Mouse (Mus musculus): Measurements from ENCODE around the gene Lonp2. TPM values are rescaled to one million over a fixed set of nuclear protein-coding genes. Genes with fewer than 3 reads are reported as not detected.
A peak's percentile ranks its signal among the peaks of the same experiment; 100 is the strongest.

The Lonp2 gene
- total RNA-seq, 2 experiments from 2014 or later: 73.1 to 78.6 TPM

- DNase-seq: no peak
These were observed 1.1 kb downstream of the Lonp2 start for GRCm38 (mm10) chr8:86624915-86625314.

GRCm38 (mm10) chr8:86630212-86630611 lies 6.4 kb downstream of the Lonp2 start:
- DNase-seq: no peak

GRCm38 (mm10) chr8:86631395-86631794 lies 7.6 kb downstream of the Lonp2 start:
- DNase-seq: no peak

GRCm38 (mm10) chr8:86637826-86638225 lies 14.0 kb downstream of the Lonp2 start:
- DNase-seq: peak; percentile 47 to 57

- no peak for DNase-seq
These were observed 15.1 kb downstream of the Lonp2 start for GRCm38 (mm10) chr8:86638981-86639380.

GRCm38 (mm10) chr8:86642682-86643081 lies 18.8 kb downstream of the Lonp2 start:
- no peak for DNase-seq

- no peak for DNase-seq
These were observed 20.8 kb downstream of the Lonp2 start for GRCm38 (mm10) chr8:86644661-86645060.

- DNase-seq: no peak
These were observed 23.9 kb downstream of the Lonp2 start for GRCm38 (mm10) chr8:86647771-86648170.

GRCm38 (mm10) chr8:86651416-86651815 lies 27.6 kb downstream of the Lonp2 start:
- peak; percentile 50 to 57 for DNase-seq

- no peak for DNase-seq
These were observed 28.7 kb downstream of the Lonp2 start for GRCm38 (mm10) chr8:86652546-86652945.

GRCm38 (mm10) chr8:86654578-86654977 lies 30.7 kb downstream of the Lonp2 start:
- no peak for DNase-seq

- DNase-seq: no peak
These were observed 44.9 kb downstream of the Lonp2 start for GRCm38 (mm10) chr8:86668750-86669149.

- DNase-seq: no peak
These were observed 45.4 kb downstream of the Lonp2 start for GRCm38 (mm10) chr8:86669259-86669658.

- DNase-seq: no peak
These were observed 62.8 kb downstream of the Lonp2 start for GRCm38 (mm10) chr8:86686629-86687028.

GRCm38 (mm10) chr8:86692107-86692506 lies 68.3 kb downstream of the Lonp2 start:
- DNase-seq: no peak

- no peak for DNase-seq
These were observed 70.2 kb downstream of the Lonp2 start for GRCm38 (mm10) chr8:86694011-86694410.

- DNase-seq: no peak
These were observed 71.9 kb downstream of the Lonp2 start for GRCm38 (mm10) chr8:86695703-86696102.

- no peak for DNase-seq
These were observed 75.1 kb downstream of the Lonp2 start for GRCm38 (mm10) chr8:86698811-86699421.

- no peak for DNase-seq
These were observed 75.6 kb downstream of the Lonp2 start for GRCm38 (mm10) chr8:86699471-86699870.

GRCm38 (mm10) chr8:86702453-86702852 lies 78.6 kb downstream of the Lonp2 start:
- no peak for DNase-seq

- DNase-seq: no peak
These were observed 81.5 kb downstream of the Lonp2 start for GRCm38 (mm10) chr8:86705317-86705716.

GRCm38 (mm10) chr8:86706756-86707155 lies 82.9 kb downstream of the Lonp2 start:
- DNase-seq: no peak

- DNase-seq: no peak
These were observed 84.0 kb downstream of the Lonp2 start for GRCm38 (mm10) chr8:86707873-86708272.

GRCm38 (mm10) chr8:86712594-86712993 lies 88.8 kb downstream of the Lonp2 start:
- DNase-seq: no peak

Data from layer of hippocampus, postnatal 36 days (tissue).